Mouse (Mus musculus) olfactory bulb, adult 2 months (tissue): ENCODE data around the gene Olfr325. TPM values are rescaled to one million over a fixed set of nuclear protein-coding genes. Genes with fewer than 3 reads are reported as not detected.
"Not testable (repeated sequence)": the region's sequence is repeated elsewhere in the genome, so short reads cannot be mapped to it uniquely, and the experiment has no call there.

ENCODE experiments used
- H3K27ac ChIP-seq: fragments of 200-500 bp; 2 replicates; pipeline ENCODE4 v1.5.1; 2012; ENCODE audit warnings: low read depth, low read length; ENCODE audit not compliant: insufficient read depth
- H3K4me1 ChIP-seq: fragments of 200-500 bp; 2 replicates; pipeline ENCODE4 v1.6.1; 2012; ENCODE audit warnings: low read length; ENCODE audit not compliant: control insufficient read depth, insufficient read depth
- H3K4me3 ChIP-seq: fragments of 200-500 bp; 2 replicates; pipeline ENCODE4 v1.5.1; 2012; ENCODE audit warnings: mild to moderate bottlenecking, low read depth, low read length, moderate library complexity; ENCODE audit not compliant: insufficient read depth
- CTCF ChIP-seq: fragments of 200-500 bp; IDR thresholded peaks from 2 replicates; pipeline ENCODE4 v1.5.1; 2012; ENCODE audit warnings: low read depth, mild to moderate bottlenecking, low read length, moderate library complexity; ENCODE audit not compliant: insufficient read depth
- POLR2A ChIP-seq: fragments of 200-500 bp; IDR thresholded peaks from 2 replicates; pipeline ENCODE4 v1.6.1; 2012; ENCODE audit warnings: mild to moderate bottlenecking, low read depth, low read length, moderate library complexity; ENCODE audit not compliant: insufficient read depth
- WGBS: fragments of 180-500 bp; shearing (Covaris S2); methylation state at CpG from one replicate; pipeline ENCODE4 v1.1.7; 2018; 5-methylcytosine and 5-hydroxymethylcytosine counted together
- polyA plus RNA-seq: library from polyadenylated mRNA; stranded (reverse); fragments of >200 nt; gene quantifications from 2 replicates; pipeline ENCODE4 v1.2.4, GENCODE M21; 2012; ENCODE audit warnings: low replicate concordance; ENCODE audit not compliant: missing spikeins, insufficient read depth, insufficient read length

Olfr325 gene
- not detected in 2 replicates for polyA plus RNA-seq

GRCm38 (mm10) chr11:58577430-58577829 lies at the start of gene Olfr325:
Gene Olfr325 (plus strand): TSS chr11:58577730.
- 71% methylated on average over 1 of the region's 1 CpGs for WGBS
- no peak for TF ChIP-seq POLR2A
- TF ChIP-seq CTCF, result no peak

GRCm38 (mm10) chr11:58534736-58535135 lies 42.8 kb upstream of the Olfr325 start, which contains the start of gene Olfr330:
Gene Olfr330 (minus strand): TSS chr11:58534836.
- H3K4me1 ChIP-seq, H3K27ac ChIP-seq, H3K4me3 ChIP-seq: not testable (repeated sequence)

More at GRCm38 (mm10) chr11:58577430-58577829, at the start of gene Olfr325:
- no peak within 1 kb of the TSS for H3K27ac ChIP-seq
- no peaks in the 10 kb centered on the region for H3K4me1 ChIP-seq
- H3K4me3 ChIP-seq, result no peak within 1 kb of the TSS

GRCm38 (mm10) chr11:58546322-58546721 lies 31.2 kb upstream of the Olfr325 start, which contains the start of gene Olfr329-ps:
Gene Olfr329-ps (minus strand): TSS chr11:58546422.
- no peak for TF ChIP-seq POLR2A
- TF ChIP-seq CTCF, result no peak
- no peak within 1 kb of the TSS for H3K27ac ChIP-seq
- no peak within 1 kb of the TSS for H3K4me3 ChIP-seq
- no peaks in the 10 kb centered on the region for H3K4me1 ChIP-seq
- 81% methylated on average over 5 of the region's 5 CpGs for WGBS

- 78% methylated on average over 1 of the region's 1 CpGs for WGBS
- TF ChIP-seq POLR2A, result no peak
- TF ChIP-seq CTCF, result no peak
- Histone ChIP-seq H3K4me3 (no peak within 1 kb of the TSS), H3K4me1 (no peaks in the 10 kb centered on the region), H3K27ac (no peak within 1 kb of the TSS)
These were observed 22.0 kb upstream of the Olfr325 start, which contains the start of gene Olfr328 for GRCm38 (mm10) chr11:58555536-58555935. Gene Olfr328 (minus strand): TSS chr11:58555636.

GRCm38 (mm10) chr11:58570405-58570804 lies 7.1 kb upstream of the Olfr325 start, which contains the start of gene Olfr224:
Gene Olfr224 (minus strand): TSS chr11:58570553.
- H3K27ac ChIP-seq, result no peak within 1 kb of the TSS
- 59% methylated on average over 5 of the region's 5 CpGs for WGBS
- H3K4me3 ChIP-seq, result no peak within 1 kb of the TSS
- TF ChIP-seq POLR2A (no peak), CTCF (no peak)
- H3K4me1 ChIP-seq, result no peaks in the 10 kb centered on the region

- 23% methylated on average over 8 of the region's 8 CpGs for WGBS
- no peak for TF ChIP-seq CTCF
- TF ChIP-seq POLR2A, result no peak
- no peaks in the 10 kb centered on the region for H3K4me1 ChIP-seq
- H3K4me3 ChIP-seq, result no peak overlapping the region
- H3K27ac ChIP-seq, result no peak overlapping the region
These were observed 1.1 kb downstream of the Olfr325 start for GRCm38 (mm10) chr11:58578636-58579035.

GRCm38 (mm10) chr11:58587898-58588348 lies 10.4 kb downstream of the Olfr325 start:
- TF ChIP-seq POLR2A (no peak), CTCF (peak; percentile 37; the same call in 1 of the 2 replicates)
- WGBS, result 71% methylated on average over 7 of the region's 7 CpGs
- Histone ChIP-seq H3K4me3 (no peak overlapping the region), H3K4me1 (peaks cover 9% of the 10 kb centered on the region), H3K27ac (no peak overlapping the region)

GRCm38 (mm10) chr11:58588620-58589250 lies 11.2 kb downstream of the Olfr325 start:
- no peak for TF ChIP-seq POLR2A
- no peak for TF ChIP-seq CTCF
- Histone ChIP-seq H3K27ac (no peak overlapping the region), H3K4me1 (peaks cover 9% of the 10 kb centered on the region), H3K4me3 (no peak overlapping the region)
- WGBS, result 10% methylated on average over 3 of the region's 3 CpGs

- 63% methylated on average over 6 of the region's 6 CpGs for WGBS
These were observed 17.3 kb downstream of the Olfr325 start, which contains the start of gene Olfr324 for GRCm38 (mm10) chr11:58594814-58595213. Gene Olfr324 (plus strand): TSS chr11:58595114.

More at GRCm38 (mm10) chr11:58594814-58595213, 17.3 kb downstream of the Olfr325 start, which contains the start of gene Olfr324:
- Histone ChIP-seq H3K27ac (no peak within 1 kb of the TSS), H3K4me3 (no peak within 1 kb of the TSS), H3K4me1 (no peaks in the 10 kb centered on the region)
- no peak for TF ChIP-seq POLR2A
- no peak for TF ChIP-seq CTCF
